Mouse (Mus musculus) stomach, embryonic 14.5 days (tissue): ENCODE results near the gene Slc25a13. TPM values are rescaled to one million over a fixed set of nuclear protein-coding genes. Genes with fewer than 3 reads are reported as not detected.

Source experiments
- ATAC-seq: fragments of 200-750 bp; cut with Nextera tagmentation; 2 replicates; pipeline ENCODE4 v1.8.0; 2017; ENCODE audit warnings: low read depth, moderate TSS enrichment; ENCODE audit not compliant: insufficient number of reproducible peaks, insufficient read depth, low FRiP score
- H3K27ac ChIP-seq: fragments of 300-500 bp; sonication (generic); 2 replicates; pipeline ENCODE4 v1.5.1; 2014; ENCODE audit warnings: mild to moderate bottlenecking, low read length, moderate library complexity, mixed read lengths
- H3K27me3 ChIP-seq: fragments of 300-500 bp; sonication (generic); 2 replicates; pipeline ENCODE4 v1.6.1; 2014; ENCODE audit warnings: low read length, control low read depth, mixed read lengths; ENCODE audit not compliant: control insufficient read depth, insufficient read depth
- H3K36me3 ChIP-seq: fragments of 300-500 bp; sonication (generic); 2 replicates; pipeline ENCODE4 v1.6.1; 2014; ENCODE audit warnings: mild to moderate bottlenecking, control low read depth, low read length, moderate library complexity, mixed read lengths; ENCODE audit not compliant: control insufficient read depth, insufficient read depth
- H3K4me1 ChIP-seq: fragments of 300-500 bp; sonication (generic); 2 replicates; pipeline ENCODE4 v1.6.1; 2014; ENCODE audit warnings: low read length, control low read depth, mixed read lengths; ENCODE audit not compliant: control insufficient read depth, insufficient read depth
- H3K4me2 ChIP-seq: fragments of 300-500 bp; sonication (generic); replicated peaks from 2 replicates; pipeline ENCODE4 v1.6.1; 2014; ENCODE audit warnings: low read depth, low read length, control low read depth
- H3K4me3 ChIP-seq: fragments of 300-500 bp; sonication (generic); 2 replicates; pipeline ENCODE4 v1.5.1; 2014; ENCODE audit warnings: low read depth, low read length, control low read depth
- H3K9ac ChIP-seq: fragments of 300-500 bp; sonication (generic); replicated peaks from 2 replicates; pipeline ENCODE4 v1.6.1; 2014; ENCODE audit warnings: low read depth, mild to moderate bottlenecking, control low read depth, low read length, moderate library complexity, mixed read lengths
- H3K9me3 ChIP-seq: fragments of 300-500 bp; sonication (generic); 2 replicates; pipeline ENCODE4 v1.6.1; 2016; ENCODE audit warnings: low read depth, low read length, control low read depth; ENCODE audit not compliant: control insufficient read depth
- WGBS: fragments of 180-500 bp; shearing (Covaris S2); extraction: QIAGEN DNeasy Blood & Tissue Kit; methylation state at CpG from one replicate; pipeline ENCODE4 v1.1.7; 2014; 5-methylcytosine and 5-hydroxymethylcytosine counted together
- polyA plus RNA-seq: library from polyadenylated mRNA; unstranded; fragments of >200 nt; fragmentation: Nextera tagmentation; extraction: Ambion mirVana; gene quantifications from 2 replicates; pipeline ENCODE4 v1.2.1, GENCODE M21; 2014

The Slc25a13 gene
- polyA plus RNA-seq, 1 experiment from 2014 or later, result 27.3 TPM

DNA sequence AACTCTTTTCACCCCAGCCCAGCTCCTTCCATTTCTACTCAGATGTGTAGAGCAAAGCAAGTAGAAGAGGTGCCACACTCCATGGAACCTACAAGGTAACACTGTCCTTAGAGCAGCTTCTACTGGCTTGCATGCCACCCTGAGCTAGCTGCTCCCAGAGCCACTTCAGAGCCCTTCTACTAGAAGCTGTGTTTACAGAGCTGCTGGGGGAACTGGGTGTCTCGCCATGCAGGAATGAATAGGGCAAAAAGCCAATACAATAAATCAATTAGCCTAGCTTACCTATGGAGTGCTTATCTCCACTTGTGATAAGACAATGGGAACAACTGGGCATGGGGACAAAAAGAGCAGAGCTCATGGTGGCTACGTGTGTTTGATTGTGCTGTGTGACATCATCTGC, 67.2 kb downstream of the Slc25a13 start:
- Histone ChIP-seq H3K27me3 (no peaks in the 10 kb centered on the region), H3K27ac (no peak overlapping the region), H3K4me2 (no peak overlapping the region), H3K4me1 (no peaks in the 10 kb centered on the region), H3K9ac (no peak overlapping the region), H3K9me3 (no peaks in the 10 kb centered on the region), H3K4me3 (no peak overlapping the region), H3K36me3 (no peaks in the 10 kb centered on the region; the same call in 1 of the 2 replicates)
- WGBS, result 48% methylated on average over 2 of the region's 2 CpGs
- ATAC-seq, result peak; percentile 42; the same call in 1 of the 2 replicates

GRCm38 (mm10) chr6:6149329-6149728, 67.6 kb downstream of the Slc25a13 start:
- no peak for ATAC-seq
- no peaks in the 10 kb centered on the region for H3K9me3 ChIP-seq
- H3K4me1 ChIP-seq, result no peaks in the 10 kb centered on the region
- H3K4me3 ChIP-seq, result no peak overlapping the region
- H3K36me3 ChIP-seq, result no peaks in the 10 kb centered on the region; the same call in 1 of the 2 replicates
- H3K9ac ChIP-seq, result no peak overlapping the region
- H3K4me2 ChIP-seq, result no peak overlapping the region
- no peak overlapping the region for H3K27ac ChIP-seq
- WGBS, result 76% methylated on average over 3 of the region's 3 CpGs
- no peaks in the 10 kb centered on the region for H3K27me3 ChIP-seq

- Histone ChIP-seq H3K4me1 (no peaks in the 10 kb centered on the region), H3K4me3 (no peak overlapping the region), H3K9me3 (no peaks in the 10 kb centered on the region), H3K9ac (no peak overlapping the region), H3K4me2 (no peak overlapping the region), H3K27me3 (no peaks in the 10 kb centered on the region), H3K27ac (no peak overlapping the region), H3K36me3 (no peaks in the 10 kb centered on the region; the same call in 1 of the 2 replicates)
- 81% methylated on average over 13 of the region's 13 CpGs for WGBS
- ATAC-seq, result no peak
These were observed 71.6 kb downstream of the Slc25a13 start for GRCm38 (mm10) chr6:6145412-6145811.

DNA sequence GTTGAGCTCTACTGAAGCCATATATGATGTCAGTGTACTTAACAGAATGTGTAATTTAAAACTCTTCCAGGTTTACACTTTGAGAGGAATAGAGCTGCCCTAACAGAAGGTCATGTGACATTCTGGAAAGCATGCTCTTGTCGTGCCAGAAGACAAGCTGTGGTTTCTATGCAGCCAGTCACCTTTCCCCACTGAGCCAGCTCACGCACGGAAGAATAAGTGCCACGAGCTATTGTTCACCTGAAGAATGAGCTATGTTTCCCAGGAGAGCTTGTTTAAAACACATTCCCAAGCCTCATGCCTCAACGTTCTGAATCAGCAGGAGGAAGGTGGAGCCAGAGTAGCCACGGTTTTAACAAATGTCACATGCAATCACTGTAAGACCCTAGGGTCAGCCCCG, 73.4 kb downstream of the Slc25a13 start:
- H3K9ac ChIP-seq, result no peak overlapping the region
- no peak for ATAC-seq
- WGBS, result 28% methylated on average over 7 of the region's 7 CpGs
- H3K4me2 ChIP-seq, result no peak overlapping the region
- no peak overlapping the region for H3K27ac ChIP-seq
- H3K4me1 ChIP-seq, result no peaks in the 10 kb centered on the region
- no peak overlapping the region for H3K4me3 ChIP-seq
- H3K9me3 ChIP-seq, result no peaks in the 10 kb centered on the region
- no peaks in the 10 kb centered on the region; the same call in 1 of the 2 replicates for H3K36me3 ChIP-seq
- H3K27me3 ChIP-seq, result no peaks in the 10 kb centered on the region

GRCm38 (mm10) chr6:6140370-6140769, 76.6 kb downstream of the Slc25a13 start:
- no peaks in the 10 kb centered on the region for H3K9me3 ChIP-seq
- no peaks in the 10 kb centered on the region for H3K27me3 ChIP-seq
- H3K9ac ChIP-seq, result no peak overlapping the region
- ATAC-seq, result no peak
- H3K36me3 ChIP-seq, result no peaks in the 10 kb centered on the region
- H3K4me1 ChIP-seq, result no peaks in the 10 kb centered on the region
- H3K4me3 ChIP-seq, result no peak overlapping the region
- WGBS, result 80% methylated on average over 3 of the region's 3 CpGs
- no peak overlapping the region for H3K27ac ChIP-seq
- no peak overlapping the region for H3K4me2 ChIP-seq

DNA sequence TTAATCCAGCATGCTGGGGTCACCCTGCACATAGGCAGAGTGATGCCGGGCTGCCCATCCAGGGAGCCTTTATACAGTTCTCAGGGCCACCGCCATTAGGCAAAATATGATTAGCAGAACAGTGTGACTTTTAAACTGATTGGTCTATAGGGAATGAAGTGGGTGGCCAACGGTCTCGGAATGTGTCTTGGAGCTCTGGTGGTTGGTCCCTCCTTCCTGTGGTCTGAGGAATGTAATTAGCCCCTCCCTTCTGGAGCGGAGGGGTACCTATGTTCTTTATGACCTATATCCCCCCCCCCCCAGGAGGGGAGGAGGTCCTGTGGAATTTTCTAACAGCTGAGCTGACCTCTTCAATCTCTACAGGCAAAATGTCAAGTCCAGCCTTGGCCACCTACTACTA, 77.9 kb downstream of the Slc25a13 start:
- no peaks in the 10 kb centered on the region for H3K27me3 ChIP-seq
- H3K27ac ChIP-seq, result no peak overlapping the region
- H3K4me2 ChIP-seq, result no peak overlapping the region
- H3K4me1 ChIP-seq, result no peaks in the 10 kb centered on the region
- H3K9me3 ChIP-seq, result no peaks in the 10 kb centered on the region
- H3K36me3 ChIP-seq, result no peaks in the 10 kb centered on the region
- no peak for ATAC-seq
- no peak overlapping the region for H3K4me3 ChIP-seq
- no peak overlapping the region for H3K9ac ChIP-seq
- 90% methylated on average over 4 of the region's 5 CpGs for WGBS

- no peaks in the 10 kb centered on the region for H3K4me1 ChIP-seq
- H3K9me3 ChIP-seq, result no peaks in the 10 kb centered on the region
- ATAC-seq, result no peak
- 94% methylated on average over 3 of the region's 3 CpGs for WGBS
- H3K27me3 ChIP-seq, result no peaks in the 10 kb centered on the region
- H3K4me2 ChIP-seq, result no peak overlapping the region
- no peak overlapping the region for H3K27ac ChIP-seq
- no peak overlapping the region for H3K4me3 ChIP-seq
- H3K9ac ChIP-seq, result no peak overlapping the region
- no peaks in the 10 kb centered on the region for H3K36me3 ChIP-seq
These were observed 80.2 kb downstream of the Slc25a13 start for GRCm38 (mm10) chr6:6136812-6137211.

DNA sequence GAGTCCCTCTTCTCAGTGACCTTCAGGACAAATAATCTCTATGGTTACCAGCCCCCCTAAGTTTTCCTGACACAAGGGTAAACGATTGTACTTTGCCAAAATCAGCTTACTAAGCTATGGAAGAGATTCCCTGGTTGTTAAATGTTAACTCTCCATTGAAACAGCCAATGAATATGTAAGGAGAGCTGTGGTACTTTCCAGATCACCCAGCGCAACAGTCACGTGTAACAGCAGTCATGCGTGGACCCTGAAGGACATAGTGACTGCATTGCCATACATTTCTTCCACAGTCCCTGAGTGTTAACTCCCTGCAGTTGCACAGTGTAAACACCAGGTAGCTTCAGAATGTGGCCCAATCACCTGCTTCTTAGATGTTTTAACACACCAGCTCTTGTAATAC, 82.0 kb downstream of the Slc25a13 start:
- no peaks in the 10 kb centered on the region for H3K9me3 ChIP-seq
- no peak overlapping the region for H3K27ac ChIP-seq
- H3K27me3 ChIP-seq, result no peaks in the 10 kb centered on the region
- no peak overlapping the region for H3K4me3 ChIP-seq
- ATAC-seq, result no peak
- H3K4me1 ChIP-seq, result no peaks in the 10 kb centered on the region
- H3K4me2 ChIP-seq, result no peak overlapping the region
- H3K36me3 ChIP-seq, result no peaks in the 10 kb centered on the region
- H3K9ac ChIP-seq, result no peak overlapping the region
- WGBS, result 88% methylated on average over 4 of the region's 4 CpGs

- 91% methylated on average over 8 of the region's 8 CpGs for WGBS
- no peaks in the 10 kb centered on the region for H3K4me1 ChIP-seq
- no peaks in the 10 kb centered on the region for H3K9me3 ChIP-seq
- H3K9ac ChIP-seq, result no peak overlapping the region
- H3K36me3 ChIP-seq, result no peaks in the 10 kb centered on the region
- H3K4me2 ChIP-seq, result no peak overlapping the region
- no peak overlapping the region for H3K27ac ChIP-seq
- no peaks in the 10 kb centered on the region for H3K27me3 ChIP-seq
- H3K4me3 ChIP-seq, result no peak overlapping the region
- ATAC-seq, result no peak
These were observed 83.4 kb downstream of the Slc25a13 start for GRCm38 (mm10) chr6:6133556-6134050.
